Comparison of ENCODE assay signal across 8 mouse cellular contexts in the genomic region with DNA sequence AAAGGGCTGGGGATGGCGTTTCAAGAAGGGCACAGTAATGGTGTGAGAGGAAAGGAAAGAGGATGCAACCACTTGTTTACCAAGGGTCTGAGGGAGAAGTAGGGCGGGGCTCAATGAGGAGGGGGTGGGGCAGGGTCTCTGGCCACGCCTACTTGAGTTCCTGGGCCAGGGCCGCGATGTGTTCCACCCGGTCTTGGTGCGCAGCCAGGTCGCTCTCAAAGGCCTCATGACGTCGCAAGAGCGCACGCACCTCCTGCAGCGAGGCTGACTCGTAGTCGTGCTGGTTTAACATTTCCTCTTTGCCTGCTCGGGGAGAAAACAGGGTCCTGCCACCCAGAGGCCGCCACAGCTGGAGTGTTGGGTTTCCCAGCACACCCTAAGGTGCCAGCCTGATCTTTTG. TPM values are rescaled to one million over a fixed set of nuclear protein-coding genes. Genes with fewer than 3 reads are reported as not detected.
A peak's percentile ranks its signal among the peaks of the same experiment; 100 is the strongest.
DNase-seq lines count a peak whose midpoint lies in the region; ATAC-seq and TF ChIP-seq lines count a peak whose summit lies in the region.

No protein-coding gene starts in this region.

- no peak for TF ChIP-seq CTCF in ES-Bruce4 (IDR thresholded peaks at IDR 0.05; ENCODE audit: low read depth, low read length)

- WGBS in forebrain, embryonic 16.5 days = 4% methylated on average over 17 of the region's 17 CpGs
- WGBS in limb, embryonic 10.5 days = 13% methylated on average over 17 of the region's 17 CpGs
- 7% methylated on average over 17 of the region's 17 CpGs for WGBS in neural tube, embryonic 15.5 days

- peak overlapping the region; percentile 31 for H3K4me3 ChIP-seq in ES-Bruce4 (ENCODE audit: low read depth, low read length)
- H3K4me3 ChIP-seq in forebrain, embryonic 16.5 days (replicated peaks; ENCODE audit: low read length) = no peak overlapping the region
- 0 out of 2 replicates have a peak overlapping the region, but pooled peaks have one; percentile 13 for H3K4me3 ChIP-seq in limb, embryonic 10.5 days
- H3K4me3 ChIP-seq in neural tube, embryonic 15.5 days (replicated peaks) = no peak overlapping the region

- TF ChIP-seq POLR2A in ES-Bruce4 (IDR thresholded peaks at IDR 0.05; ENCODE audit: insufficient read depth, low read length) = no peak

- DNase-seq in cerebellum, postnatal 14 days = peak; percentile 30 to 64
- no peak for DNase-seq in cerebellum, adult 8-10 months
- no peak for DNase-seq in limb, embryonic 10.5 days (ENCODE audit: low spot score)
- DNase-seq in ovary, postnatal 10 days (ENCODE audit: low spot score) = no peak

- no peaks in the 10 kb centered on the region for H3K27me3 ChIP-seq in ES-Bruce4 (ENCODE audit: control insufficient read depth, insufficient read depth, low read length, poor library complexity, severe bottlenecking)
- no peaks in the 10 kb centered on the region for H3K27me3 ChIP-seq in forebrain, embryonic 16.5 days (replicated peaks; ENCODE audit: control insufficient read depth, insufficient read depth, low read length)
- peaks cover 25% of the 10 kb centered on the region for H3K27me3 ChIP-seq in limb, embryonic 10.5 days (ENCODE audit: low read depth, poor library complexity, severe bottlenecking)
- H3K27me3 ChIP-seq in neural tube, embryonic 15.5 days (replicated peaks) = no peaks in the 10 kb centered on the region

- ATAC-seq in forebrain, embryonic 16.5 days = no peak
- ATAC-seq in neural tube, embryonic 15.5 days (ENCODE audit: low FRiP score) = no peak
- no peak for ATAC-seq in erythroid progenitor cell, adult 5-6 weeks (replicated peaks; ENCODE audit: low FRiP score, poor library complexity, severe bottlenecking)

- H3K27ac ChIP-seq in ES-Bruce4 (ENCODE audit: insufficient read depth, low read length) = no peak overlapping the region
- no peak overlapping the region for H3K27ac ChIP-seq in forebrain, embryonic 16.5 days (ENCODE audit: low read length)
- no peak overlapping the region for H3K27ac ChIP-seq in limb, embryonic 10.5 days
- no peak overlapping the region for H3K27ac ChIP-seq in neural tube, embryonic 15.5 days (replicated peaks)

- H3K4me1 ChIP-seq in ES-Bruce4 (ENCODE audit: control insufficient read depth, insufficient read depth, low read length) = peaks cover 6% of the 10 kb centered on the region
- H3K4me1 ChIP-seq in forebrain, embryonic 16.5 days (replicated peaks; ENCODE audit: control insufficient read depth, insufficient read depth, low read length) = 0 out of 2 replicates have a peak, but pooled peaks cover 3% of the 10 kb centered on the region
- H3K4me1 ChIP-seq in limb, embryonic 10.5 days = peaks cover 4% of the 10 kb centered on the region; the same call in 1 of the 2 replicates
- H3K4me1 ChIP-seq in neural tube, embryonic 15.5 days = 0 out of 2 replicates have a peak, but pooled peaks cover 5% of the 10 kb centered on the region

- H3K36me3 ChIP-seq in ES-Bruce4 (ENCODE audit: control insufficient read depth, insufficient read depth, low read length, poor library complexity, severe bottlenecking) = no peaks in the 10 kb centered on the region
- H3K36me3 ChIP-seq in forebrain, embryonic 16.5 days (ENCODE audit: control insufficient read depth, insufficient read depth) = no peaks in the 10 kb centered on the region
- no peaks in the 10 kb centered on the region for H3K36me3 ChIP-seq in limb, embryonic 10.5 days
- peaks cover 16% of the 10 kb centered on the region for H3K36me3 ChIP-seq in neural tube, embryonic 15.5 days

- 0 out of 2 replicates have a peak, but pooled peaks have one; percentile 25 for TF ChIP-seq EP300 in ES-Bruce4 (IDR thresholded peaks at IDR 0.05; ENCODE audit: insufficient read depth, low read depth, low read length)

- peak overlapping the region; percentile 17; the same call in 1 of the 2 replicates for H3K4me2 ChIP-seq in forebrain, embryonic 16.5 days (ENCODE audit: low read length)
- peak overlapping the region; percentile 40 for H3K4me2 ChIP-seq in neural tube, embryonic 15.5 days

- H3K9ac ChIP-seq in ES-Bruce4 (ENCODE audit: low read depth, poor library complexity, severe bottlenecking) = no peak overlapping the region
- H3K9ac ChIP-seq in forebrain, embryonic 16.5 days (replicated peaks; ENCODE audit: low read depth, low read length) = no peak overlapping the region
- no peak overlapping the region for H3K9ac ChIP-seq in neural tube, embryonic 15.5 days (replicated peaks)

- H3K9me3 ChIP-seq in ES-Bruce4 (replicated peaks; ENCODE audit: control insufficient read depth, insufficient read depth, low read length, poor library complexity, severe bottlenecking) = no peaks in the 10 kb centered on the region
- no peaks in the 10 kb centered on the region for H3K9me3 ChIP-seq in forebrain, embryonic 16.5 days (ENCODE audit: control insufficient read depth, low read length)
- H3K9me3 ChIP-seq in limb, embryonic 10.5 days (replicated peaks) = no peaks in the 10 kb centered on the region
- no peaks in the 10 kb centered on the region for H3K9me3 ChIP-seq in neural tube, embryonic 15.5 days (replicated peaks)

RNA-seq across cellular contexts. Expression of gene Ctsf, which starts 10.2 kb away (rescaled TPM):
- polyA plus RNA-seq in ES-Bruce4 (2011; ENCODE audit: insufficient read depth, insufficient read length, low read depth, missing spikeins) = 13.5 and 13.6 TPM in 2 replicates
- polyA plus RNA-seq in forebrain, embryonic 16.5 days (2015; fragmentation: Nextera tagmentation; extraction: Ambion mirVana) = 59.2 and 73.6 TPM in 2 replicates
- polyA plus RNA-seq in limb, embryonic 10.5 days (2016; fragmentation: Nextera tagmentation; extraction: Ambion mirVana) = 13.3 and 18.5 TPM in 2 replicates
- polyA plus RNA-seq in neural tube, embryonic 15.5 days (2015; fragmentation: Nextera tagmentation; extraction: Ambion mirVana) = 74.5 and 86.5 TPM in 2 replicates
- 22.0 and 71.3 TPM in 2 replicates for total RNA-seq in erythroid progenitor cell, adult 5-6 weeks (2015; ENCODE audit: low replicate concordance)
- 41.3 and 45.0 TPM in 2 replicates for total RNA-seq in erythroid progenitor cell, adult 5-6 weeks (2017; ENCODE audit: low replicate concordance)

RNA-seq across cellular contexts. Expression of gene Actn3, which starts 12.6 kb away (rescaled TPM):
- 4.5 and 4.8 TPM in 2 replicates for polyA plus RNA-seq in ES-Bruce4 (2011; ENCODE audit: insufficient read depth, insufficient read length, low read depth, missing spikeins)
- 0.86 and 0.94 TPM in 2 replicates for polyA plus RNA-seq in forebrain, embryonic 16.5 days (2015; fragmentation: Nextera tagmentation; extraction: Ambion mirVana)
- 1.6 and 2.7 TPM in 2 replicates for polyA plus RNA-seq in limb, embryonic 10.5 days (2016; fragmentation: Nextera tagmentation; extraction: Ambion mirVana)
- 2.9 and 11.3 TPM in 2 replicates for polyA plus RNA-seq in neural tube, embryonic 15.5 days (2015; fragmentation: Nextera tagmentation; extraction: Ambion mirVana)
- total RNA-seq in erythroid progenitor cell, adult 5-6 weeks (2015; ENCODE audit: low replicate concordance) = not detected in 2 replicates
- total RNA-seq in erythroid progenitor cell, adult 5-6 weeks (2017; ENCODE audit: low replicate concordance) = 0.26 and 0.53 TPM in 2 replicates

RNA-seq across cellular contexts. Expression of gene Zdhhc24, which starts 13.3 kb away (rescaled TPM):
- polyA plus RNA-seq in ES-Bruce4 (2011; ENCODE audit: insufficient read depth, insufficient read length, low read depth, missing spikeins) = 8.2 and 10.3 TPM in 2 replicates
- polyA plus RNA-seq in forebrain, embryonic 16.5 days (2015; fragmentation: Nextera tagmentation; extraction: Ambion mirVana) = 22.8 and 26.8 TPM in 2 replicates
- polyA plus RNA-seq in limb, embryonic 10.5 days (2016; fragmentation: Nextera tagmentation; extraction: Ambion mirVana) = 7.0 and 8.5 TPM in 2 replicates
- polyA plus RNA-seq in neural tube, embryonic 15.5 days (2015; fragmentation: Nextera tagmentation; extraction: Ambion mirVana) = 19.7 and 20.5 TPM in 2 replicates
- total RNA-seq in erythroid progenitor cell, adult 5-6 weeks (2015; ENCODE audit: low replicate concordance) = 19.8 and 34.0 TPM in 2 replicates
- total RNA-seq in erythroid progenitor cell, adult 5-6 weeks (2017; ENCODE audit: low replicate concordance) = 18.0 and 24.9 TPM in 2 replicates

RNA-seq across cellular contexts. Expression of gene Ccdc87, which starts 26.0 kb away (rescaled TPM):
- 0.27 TPM in 1 of 2 replicates, not detected in the other for polyA plus RNA-seq in ES-Bruce4 (2011; ENCODE audit: insufficient read depth, insufficient read length, low read depth, missing spikeins)
- 0.61 and 0.62 TPM in 2 replicates for polyA plus RNA-seq in forebrain, embryonic 16.5 days (2015; fragmentation: Nextera tagmentation; extraction: Ambion mirVana)
- polyA plus RNA-seq in limb, embryonic 10.5 days (2016; fragmentation: Nextera tagmentation; extraction: Ambion mirVana) = not detected in 2 replicates
- polyA plus RNA-seq in neural tube, embryonic 15.5 days (2015; fragmentation: Nextera tagmentation; extraction: Ambion mirVana) = 0.37 and 0.52 TPM in 2 replicates
- total RNA-seq in erythroid progenitor cell, adult 5-6 weeks (2015; ENCODE audit: low replicate concordance) = not detected in 2 replicates
- total RNA-seq in erythroid progenitor cell, adult 5-6 weeks (2017; ENCODE audit: low replicate concordance) = not detected in 2 replicates

RNA-seq across cellular contexts. Expression of gene Ccs, which starts 26.0 kb away (rescaled TPM):
- 36.6 and 37.3 TPM in 2 replicates for polyA plus RNA-seq in ES-Bruce4 (2011; ENCODE audit: insufficient read depth, insufficient read length, low read depth, missing spikeins)
- 34.7 and 38.6 TPM in 2 replicates for polyA plus RNA-seq in forebrain, embryonic 16.5 days (2015; fragmentation: Nextera tagmentation; extraction: Ambion mirVana)
- 48.9 and 55.3 TPM in 2 replicates for polyA plus RNA-seq in limb, embryonic 10.5 days (2016; fragmentation: Nextera tagmentation; extraction: Ambion mirVana)
- 42.4 and 47.9 TPM in 2 replicates for polyA plus RNA-seq in neural tube, embryonic 15.5 days (2015; fragmentation: Nextera tagmentation; extraction: Ambion mirVana)
- 30.2 and 74.6 TPM in 2 replicates for total RNA-seq in erythroid progenitor cell, adult 5-6 weeks (2015; ENCODE audit: low replicate concordance)
- 63.1 and 81.9 TPM in 2 replicates for total RNA-seq in erythroid progenitor cell, adult 5-6 weeks (2017; ENCODE audit: low replicate concordance)

Comparison
In these comparisons a context has a peak if more than half of its experiments do, and no peak if none do; other contexts are left out.
1. DNase-seq: peak in cerebellum, postnatal 14 days (2 of 2); none in cerebellum, adult 8-10 months (single experiment), limb, embryonic 10.5 days (single experiment) and ovary, postnatal 10 days (single experiment).
2. H3K4me3 ChIP-seq: peak in ES-Bruce4 (single experiment) and limb, embryonic 10.5 days (single experiment); none in forebrain, embryonic 16.5 days (single experiment) and neural tube, embryonic 15.5 days (single experiment).